Mouse (Mus musculus): ENCODE results near the gene Cox14.

DNA sequence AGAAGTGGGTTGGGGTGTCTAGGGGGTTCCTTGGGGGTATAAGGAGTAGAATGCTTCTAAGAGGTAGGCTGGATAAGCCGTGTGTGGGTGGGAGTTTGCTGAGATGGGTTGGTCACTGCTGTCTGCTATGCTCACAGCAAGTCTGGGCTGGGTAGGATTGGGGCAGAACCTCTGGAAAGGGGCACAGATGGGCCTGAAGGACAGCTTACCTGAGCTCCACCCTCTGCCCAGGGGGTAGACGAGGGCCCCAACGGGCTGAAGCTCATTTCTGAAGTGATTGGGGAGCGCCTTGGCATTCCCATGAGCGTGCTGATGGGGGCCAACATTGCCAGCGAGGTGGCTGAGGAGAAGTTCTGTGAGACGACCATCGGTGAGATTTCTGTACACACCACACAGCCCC is 5.6 kb upstream of the Cox14 start:
- TF ChIP-seq CTCF (IDR thresholded peaks at IDR 0.05; ENCODE audit: borderline replicate concordance, control insufficient read depth, extremely low read depth, insufficient read depth, low read length, poor library complexity) (no peak), POLR2A (IDR thresholded peaks at IDR 0.05; ENCODE audit: control insufficient read depth, extremely low read depth, insufficient read depth, low read length, poor library complexity) (no peak)

Measured in thymus, adult 2 months (tissue).